Mouse (Mus musculus): ENCODE results near the gene Pianp.

Pianp gene

GRCm38 (mm10) chr6:125041047-125041446, 44.6 kb downstream of the Pianp start:
- no peak for TF ChIP-seq GATA4 (IDR thresholded peaks at IDR 0.05; ENCODE audit: insufficient replicate concordance, low read length)

GRCm38 (mm10) chr6:125042081-125042480, 45.6 kb downstream of the Pianp start:
- TF ChIP-seq GATA4 (IDR thresholded peaks at IDR 0.05; ENCODE audit: insufficient replicate concordance, low read length), result no peak

DNA sequence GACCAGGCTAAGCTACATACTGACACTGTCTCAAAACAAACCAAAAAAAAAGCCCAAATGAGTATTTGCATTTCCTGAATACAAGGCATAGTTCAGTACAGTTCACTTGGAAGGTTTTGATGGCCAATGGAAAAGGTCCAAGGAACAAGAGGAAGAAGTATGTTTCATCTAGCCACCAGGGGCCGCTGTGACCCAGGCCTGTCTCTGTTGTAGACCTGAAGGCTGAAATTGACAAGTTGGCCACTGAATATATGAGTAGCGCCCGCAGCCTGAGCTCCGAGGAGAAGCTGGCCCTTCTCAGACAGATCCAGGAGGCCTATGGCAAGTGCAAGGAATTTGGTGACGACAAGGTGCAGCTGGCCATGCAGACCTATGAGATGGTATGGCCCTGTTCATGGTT, 50.2 kb downstream of the Pianp start:
- TF ChIP-seq GATA4 (IDR thresholded peaks at IDR 0.05; ENCODE audit: insufficient replicate concordance, low read length), result no peak

- TF ChIP-seq GATA4 (IDR thresholded peaks at IDR 0.05; ENCODE audit: insufficient replicate concordance, low read length), result no peak
Observed at GRCm38 (mm10) chr6:125049678-125050077, 53.2 kb downstream of the Pianp start, which contains the start of gene Acrbp. Acrbp (plus strand) TSS chr6:125049689.

DNA sequence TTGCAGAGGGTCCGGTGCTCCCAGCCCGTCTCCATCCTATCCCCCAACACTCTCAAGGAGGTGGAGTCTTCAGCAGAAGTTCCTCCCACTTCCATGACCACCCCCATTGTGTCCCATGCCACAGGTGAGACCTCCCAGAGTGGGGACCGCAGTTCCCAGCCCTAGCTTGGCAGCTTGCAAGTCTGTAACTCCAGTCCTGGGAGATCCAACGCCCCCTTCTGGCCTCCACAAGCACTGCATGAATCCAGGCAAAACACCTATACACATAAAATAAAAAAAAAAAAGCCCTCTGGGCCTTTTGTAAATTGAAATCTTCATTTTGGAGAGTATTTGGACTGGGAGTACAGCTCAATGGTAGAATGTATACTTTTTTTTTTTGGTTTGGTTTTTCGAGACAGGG, 54.7 kb downstream of the Pianp start:
- TF ChIP-seq GATA4 (IDR thresholded peaks at IDR 0.05; ENCODE audit: insufficient replicate concordance, low read length), result no peak
